Mouse (Mus musculus): Measurements from ENCODE around the gene Gm20696.

GRCm38 (mm10) chr6:99248396-99248795 lies 418.2 kb downstream of the Gm20696 start:
- TF ChIP-seq CTCF (IDR thresholded peaks at IDR 0.05; ENCODE audit: low read depth, low read length) = no peak
- no peak for TF ChIP-seq POLR2A (IDR thresholded peaks at IDR 0.05; ENCODE audit: borderline replicate concordance, low read depth, low read length)

Measured in bone marrow macrophage, adult 2 months (primary cell).